Mouse (Mus musculus) G1E (cell line): ENCODE measurements around the gene Icam4. TPM values are rescaled to one million over a fixed set of nuclear protein-coding genes. Genes with fewer than 3 reads are reported as not detected.
"Not testable (repeated sequence)": the region's sequence is repeated elsewhere in the genome, so short reads cannot be mapped to it uniquely, and the experiment has no call there.

Experiments used
- ATAC-seq: 2 replicates; pipeline ENCODE4 v1.8.0; 2016; ENCODE audit warnings: mild to moderate bottlenecking; ENCODE audit not compliant: insufficient number of reproducible peaks, poor library complexity, low FRiP score, severe bottlenecking; ENCODE audit errors: extremely low read depth
- DNase-seq: peaks from one replicate; pipeline ENCODE4 v3.0.0; 2012; ENCODE audit warnings: low spot score
- H3K27me3 ChIP-seq: 2 replicates; pipeline ENCODE4 v1.6.1; 2012; ENCODE audit warnings: mild to moderate bottlenecking, low read length, inconsistent platforms; ENCODE audit not compliant: insufficient read depth
- H3K36me3 ChIP-seq: replicated peaks from 2 replicates; pipeline ENCODE3; 2012; ENCODE audit warnings: mild to moderate bottlenecking, inconsistent platforms
- H3K4me1 ChIP-seq: 2 replicates; pipeline ENCODE4 v1.6.1; 2012; ENCODE audit warnings: low read depth, low read length, inconsistent platforms, mixed read lengths; ENCODE audit not compliant: insufficient read depth
- H3K4me3 ChIP-seq: 2 replicates; pipeline ENCODE4 v1.5.1; 2012; ENCODE audit warnings: low read depth, mild to moderate bottlenecking, inconsistent platforms, low read length, moderate library complexity, mixed read lengths
- H3K9me3 ChIP-seq: replicated peaks from 2 replicates; pipeline ENCODE4 v1.6.1; 2012; ENCODE audit warnings: inconsistent platforms
- CTCF ChIP-seq: IDR thresholded peaks from 2 replicates; pipeline ENCODE4 v1.5.1; 2012; ENCODE audit warnings: low read depth, low read length, inconsistent platforms, mixed read lengths
- GATA1 ChIP-seq: IDR thresholded peaks from 2 replicates; pipeline ENCODE4 v1.6.1; 2012; ENCODE audit warnings: borderline replicate concordance, low read length, inconsistent platforms, mixed read lengths
- GATA2 ChIP-seq: IDR thresholded peaks from 2 replicates; pipeline ENCODE4 v1.6.1; 2012; ENCODE audit warnings: low read depth, low read length, inconsistent platforms, borderline replicate concordance
- POLR2AphosphoS5 ChIP-seq: IDR thresholded peaks from 2 replicates; pipeline ENCODE4 v1.6.1; 2012; ENCODE audit warnings: low read depth, low read length, inconsistent platforms; ENCODE audit not compliant: insufficient replicate concordance
- TAL1 ChIP-seq: conservative IDR thresholded peaks from 2 replicates; pipeline ENCODE4 v1.6.1; 2012; ENCODE audit warnings: low read depth, low read length, inconsistent platforms, mixed read lengths
- polyA plus RNA-seq: library from polyadenylated mRNA; stranded (reverse); fragments of >175 nt; gene quantifications from 2 replicates; pipeline ENCODE4 v1.2.3, GENCODE M21; 2012
- total RNA-seq, 2 experiments: library from RNA; stranded (forward) in 1 of 2; stranded (reverse) in 1 of 2; fragments of 200-1000 nt in 1 of 2; fragments of >200 nt in 1 of 2; fragmentation: Nextera tagmentation in 1 of 2; gene quantifications; 2 replicates each; pipeline ENCODE4 v1.2.3; 2014 to 2017

Gene Icam4
- total and polyA plus RNA-seq, 3 experiments: 4.8 to 11.2 (median 8.2) TPM

DNA sequence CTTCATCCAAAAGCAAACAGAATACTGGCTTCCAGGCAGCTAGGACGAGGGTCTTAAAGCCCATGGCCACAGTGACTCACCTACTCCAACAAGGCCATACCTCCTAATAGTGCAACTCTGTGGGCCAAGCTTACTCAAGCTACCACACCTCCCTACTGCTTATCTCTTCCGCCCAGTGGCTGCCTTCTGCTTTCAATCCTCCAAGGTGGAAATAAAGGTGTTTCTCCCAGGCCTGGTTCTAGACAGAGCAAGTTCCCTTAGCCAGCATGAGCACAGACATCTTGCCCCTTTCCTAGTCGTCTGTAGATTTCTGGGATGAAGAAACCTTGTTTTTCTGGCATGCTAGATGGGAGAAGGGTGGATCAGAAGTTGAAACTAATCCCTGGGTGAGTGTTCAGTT lies 10.6 kb downstream of the Icam4 start:
- Histone ChIP-seq H3K4me1 (peaks cover 36% of the 10 kb centered on the region), H3K9me3 (no peaks in the 10 kb centered on the region), H3K4me3 (no peak overlapping the region), H3K27me3 (peaks cover 10% of the 10 kb centered on the region; the same call in 1 of the 2 replicates), H3K36me3 (peaks cover 5% of the 10 kb centered on the region)
- DNase-seq: no peak
- TF ChIP-seq GATA1 (no peak), TAL1 (peak; percentile 35; the same call in 1 of the 2 replicates)
- ATAC-seq: peak; percentile 40; the same call in 1 of the 2 replicates

DNA sequence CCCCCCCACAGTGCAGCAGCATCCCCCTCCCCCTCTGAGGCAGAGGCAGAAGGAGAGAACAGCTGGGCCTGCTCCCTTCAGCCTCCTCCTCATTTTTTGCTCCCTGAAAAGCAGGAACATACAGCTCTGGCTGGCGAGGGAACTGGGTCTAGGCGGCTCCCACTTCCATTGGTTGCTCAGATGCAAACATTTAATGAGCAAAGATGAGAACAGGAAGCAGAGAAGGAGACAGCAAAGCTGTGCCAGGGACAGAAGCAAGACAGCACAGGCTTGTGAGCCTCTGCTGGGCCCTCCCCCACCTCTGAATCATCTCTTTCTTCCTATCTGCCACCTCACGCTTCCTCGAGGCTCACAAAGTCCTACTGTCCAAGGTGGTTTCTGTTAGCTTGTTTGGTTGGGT lies 12.1 kb downstream of the Icam4 start:
- Histone ChIP-seq H3K4me3 (no peak overlapping the region), H3K36me3 (no peaks in the 10 kb centered on the region), H3K27me3 (peaks cover 12% of the 10 kb centered on the region), H3K4me1 (peaks cover 35% of the 10 kb centered on the region), H3K9me3 (no peaks in the 10 kb centered on the region)
- TF ChIP-seq GATA1 (no peak), CTCF (no peak), POLR2AphosphoS5 (no peak), TAL1 (no peak), GATA2 (no peak)
- ATAC-seq: peak; percentile 60
- DNase-seq: no peak

DNA sequence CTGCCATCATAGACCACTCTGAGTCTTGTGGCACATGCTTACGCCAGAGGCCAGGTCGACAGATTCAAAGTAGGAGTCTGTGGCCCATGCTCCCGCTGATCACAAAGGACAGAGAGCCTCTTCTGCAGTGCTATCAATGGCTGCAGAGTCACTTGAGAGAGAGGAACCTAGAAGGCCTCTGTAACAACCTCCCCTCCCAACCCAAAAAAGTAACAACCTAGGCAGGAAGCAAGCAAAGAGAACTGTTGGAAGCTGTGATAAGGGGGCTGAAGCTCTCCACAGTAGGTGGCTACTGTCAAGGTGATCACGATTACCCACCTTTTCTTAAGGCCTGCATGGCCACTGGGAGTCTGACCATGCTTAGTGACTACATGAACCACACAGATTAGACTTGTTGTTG lies 14.4 kb downstream of the Icam4 start:
- H3K27me3 ChIP-seq: peaks cover 16% of the 10 kb centered on the region
- peaks cover 33% of the 10 kb centered on the region for H3K4me1 ChIP-seq
- no peaks in the 10 kb centered on the region for H3K36me3 ChIP-seq
- TF ChIP-seq CTCF (no peak), TAL1 (no peak), GATA2 (no peak), POLR2AphosphoS5 (no peak), GATA1 (no peak)
- DNase-seq (no peak), ATAC-seq (no peak)
- no peaks in the 10 kb centered on the region for H3K9me3 ChIP-seq
- H3K4me3 ChIP-seq: no peak overlapping the region

DNA sequence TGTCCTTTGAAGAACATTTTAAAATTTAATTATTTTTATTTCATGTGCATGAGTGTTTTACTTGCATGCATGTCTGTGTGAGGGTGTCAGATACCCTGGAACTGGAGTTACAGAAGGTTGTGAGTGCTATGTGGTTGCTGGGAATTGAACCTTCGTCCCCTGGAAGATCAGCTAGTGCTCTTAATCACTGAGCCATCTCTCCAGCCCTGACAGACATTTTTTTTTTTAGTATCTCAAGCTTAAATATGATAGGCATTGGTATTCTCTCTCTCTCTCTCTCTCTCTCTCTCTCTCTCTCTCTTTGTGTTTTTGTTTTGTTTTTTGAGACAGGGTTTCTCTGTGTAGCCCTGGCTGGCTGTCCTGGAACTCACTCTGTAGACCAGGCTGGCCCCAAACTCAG lies 15.6 kb downstream of the Icam4 start:
- Histone ChIP-seq H3K27me3 (peaks cover 17% of the 10 kb centered on the region), H3K4me1 (peaks cover 24% of the 10 kb centered on the region)
- H3K4me3 ChIP-seq, H3K9me3 ChIP-seq, DNase-seq, ATAC-seq, H3K36me3 ChIP-seq: not testable (repeated sequence)

DNA sequence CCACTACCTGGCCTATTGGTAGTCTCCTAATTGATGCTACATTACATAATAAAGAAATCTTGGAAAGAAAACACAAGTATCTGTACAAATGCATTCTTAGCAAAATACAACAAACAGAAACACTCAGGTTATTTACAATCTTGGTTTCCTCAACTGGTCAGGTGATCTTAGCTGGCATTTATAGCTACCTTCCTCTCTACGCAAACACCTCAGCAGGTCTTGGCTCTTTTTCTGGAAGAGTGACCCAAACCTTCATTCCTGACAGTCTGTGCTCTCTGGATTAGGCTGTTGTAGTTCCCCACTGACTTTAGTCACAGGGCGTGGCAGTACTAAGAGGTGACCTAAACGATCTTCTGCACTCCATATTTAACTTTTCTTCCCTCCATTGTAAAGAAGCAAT lies 16.1 kb downstream of the Icam4 start:
- no peak for TF ChIP-seq CTCF

DNA sequence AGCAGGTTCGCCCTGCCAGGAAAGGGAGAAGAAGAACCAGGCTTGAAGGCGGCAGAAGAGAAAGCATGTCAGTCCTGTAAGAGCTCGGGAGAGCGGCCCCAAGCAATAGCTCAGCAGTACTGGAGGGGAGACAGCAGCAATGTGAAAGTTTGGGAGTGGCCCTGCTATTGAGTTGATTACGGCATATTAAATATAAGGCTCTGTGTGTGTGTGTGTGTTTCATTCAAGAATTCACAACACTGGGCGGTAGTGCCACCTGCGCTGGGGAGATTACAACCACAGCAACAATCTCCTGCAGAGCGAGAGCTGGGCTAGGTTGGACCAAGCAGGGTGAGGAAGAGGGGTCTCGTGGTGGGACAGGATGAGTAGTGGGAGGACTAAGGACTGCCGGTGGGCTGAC lies 22.4 kb downstream of the Icam4 start:
- no peak overlapping the region for H3K4me3 ChIP-seq
- ATAC-seq: no peak
- TF ChIP-seq GATA2 (no peak), POLR2AphosphoS5 (no peak), TAL1 (no peak), CTCF (no peak), GATA1 (no peak)
- no peaks in the 10 kb centered on the region for H3K36me3 ChIP-seq
- DNase-seq: no peak
- peaks cover 27% of the 10 kb centered on the region for H3K27me3 ChIP-seq
- peaks cover 6% of the 10 kb centered on the region for H3K4me1 ChIP-seq
- H3K9me3 ChIP-seq: no peaks in the 10 kb centered on the region

More for the DNA sequence above, 16.1 kb downstream of the Icam4 start:
- no peak overlapping the region for H3K4me3 ChIP-seq
- H3K4me1 ChIP-seq: peaks cover 20% of the 10 kb centered on the region
- ATAC-seq: no peak
- H3K36me3 ChIP-seq: no peaks in the 10 kb centered on the region
- H3K27me3 ChIP-seq: peaks cover 19% of the 10 kb centered on the region
- no peaks in the 10 kb centered on the region for H3K9me3 ChIP-seq
- no peak for DNase-seq

DNA sequence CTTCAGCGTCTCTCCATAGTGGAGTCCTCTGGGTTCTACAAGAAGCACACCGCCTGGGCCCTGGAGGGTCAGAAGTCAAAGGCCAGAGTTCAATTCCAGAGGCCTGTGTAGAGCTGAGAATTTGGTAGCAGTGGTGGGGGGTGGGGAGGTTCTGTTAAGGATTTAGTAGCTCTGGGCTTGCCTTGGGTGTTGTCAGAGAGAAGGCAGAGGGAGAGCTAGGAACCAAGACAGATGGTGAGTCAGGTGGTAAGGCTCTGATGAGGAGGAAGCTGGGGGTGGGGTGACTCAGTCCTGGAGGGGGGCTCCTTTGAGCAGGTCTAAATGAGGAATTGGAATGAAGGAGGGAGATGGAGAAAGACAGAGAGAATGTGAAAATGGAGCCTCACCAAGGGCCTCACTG lies 33.8 kb downstream of the Icam4 start:
- ATAC-seq: no peak
- H3K4me1 ChIP-seq: peaks cover 12% of the 10 kb centered on the region
- H3K36me3 ChIP-seq: peaks cover 64% of the 10 kb centered on the region
- no peak for TF ChIP-seq POLR2AphosphoS5
- no peaks in the 10 kb centered on the region; the same call in 1 of the 2 replicates for H3K27me3 ChIP-seq
- no peak overlapping the region for H3K4me3 ChIP-seq
- H3K9me3 ChIP-seq: no peaks in the 10 kb centered on the region
- DNase-seq: no peak
